Mouse (Mus musculus): ENCODE results near the gene Gm49405. TPM values are rescaled to one million over a fixed set of nuclear protein-coding genes. Genes with fewer than 3 reads are reported as not detected.
A peak's percentile ranks its signal among the peaks of the same experiment; 100 is the strongest.
"Not testable (repeated sequence)": the region's sequence is repeated elsewhere in the genome, so short reads cannot be mapped to it uniquely, and the experiment has no call there.

Gm49405 gene
- total RNA-seq (2021), result 1 to 10 TPM; 1.4 to 2.4 TPM

- peak; percentile 96 for DNase-seq
These were observed at the start of gene Gm49405, which contains the start of gene Nudt8 for GRCm38 (mm10) chr19:4000119-4000900. Gm49405 (plus strand) TSS chr19:4000626. Nudt8 (plus strand) TSS chr19:4000580.

DNA sequence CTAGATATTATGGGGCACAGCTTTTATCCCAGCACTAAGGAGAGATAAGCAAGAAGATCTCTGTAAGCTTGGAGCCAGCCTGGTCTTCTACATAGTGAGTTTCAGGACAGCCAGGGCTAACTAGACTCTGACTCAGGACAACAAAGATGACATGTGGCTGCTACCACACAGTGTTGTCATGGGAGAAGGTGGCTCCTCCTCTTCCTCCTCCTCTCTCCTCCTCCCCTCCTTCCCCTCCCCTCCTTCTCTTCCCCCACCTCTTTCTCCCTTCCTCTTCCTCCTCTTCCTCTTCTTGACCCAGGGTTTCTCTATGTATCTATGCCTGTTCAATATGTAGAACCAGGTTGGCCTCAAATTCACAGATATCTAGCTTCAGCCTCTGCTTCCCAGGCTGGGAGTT lies 49.0 kb upstream of the Gm49405 start:
- no peak for DNase-seq

DNA sequence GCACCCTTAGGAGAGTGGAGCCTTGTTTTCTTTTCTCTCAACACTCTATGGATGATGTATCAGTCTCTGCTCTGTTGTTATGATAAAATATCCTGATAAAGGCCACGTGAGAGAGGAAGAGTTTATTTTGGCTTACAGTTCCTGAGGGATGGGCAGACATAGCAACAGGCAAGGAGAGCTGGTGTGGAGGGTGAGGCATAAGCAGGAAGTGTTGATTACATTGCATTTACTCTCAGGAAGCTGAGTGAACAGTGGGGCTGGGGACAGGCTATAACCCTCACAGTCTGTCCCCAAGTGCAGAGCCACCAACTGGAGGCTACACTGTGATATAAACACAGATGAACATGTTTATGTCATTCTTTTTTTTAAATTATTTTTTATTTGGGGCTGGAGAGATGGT lies 48.3 kb upstream of the Gm49405 start:
- DNase-seq, result no peak

GRCm38 (mm10) chr19:3955033-3955432 lies 45.4 kb upstream of the Gm49405 start:
- DNase-seq, result no peak

- no peak for DNase-seq
These were observed 44.6 kb upstream of the Gm49405 start for GRCm38 (mm10) chr19:3955804-3956203.

DNA sequence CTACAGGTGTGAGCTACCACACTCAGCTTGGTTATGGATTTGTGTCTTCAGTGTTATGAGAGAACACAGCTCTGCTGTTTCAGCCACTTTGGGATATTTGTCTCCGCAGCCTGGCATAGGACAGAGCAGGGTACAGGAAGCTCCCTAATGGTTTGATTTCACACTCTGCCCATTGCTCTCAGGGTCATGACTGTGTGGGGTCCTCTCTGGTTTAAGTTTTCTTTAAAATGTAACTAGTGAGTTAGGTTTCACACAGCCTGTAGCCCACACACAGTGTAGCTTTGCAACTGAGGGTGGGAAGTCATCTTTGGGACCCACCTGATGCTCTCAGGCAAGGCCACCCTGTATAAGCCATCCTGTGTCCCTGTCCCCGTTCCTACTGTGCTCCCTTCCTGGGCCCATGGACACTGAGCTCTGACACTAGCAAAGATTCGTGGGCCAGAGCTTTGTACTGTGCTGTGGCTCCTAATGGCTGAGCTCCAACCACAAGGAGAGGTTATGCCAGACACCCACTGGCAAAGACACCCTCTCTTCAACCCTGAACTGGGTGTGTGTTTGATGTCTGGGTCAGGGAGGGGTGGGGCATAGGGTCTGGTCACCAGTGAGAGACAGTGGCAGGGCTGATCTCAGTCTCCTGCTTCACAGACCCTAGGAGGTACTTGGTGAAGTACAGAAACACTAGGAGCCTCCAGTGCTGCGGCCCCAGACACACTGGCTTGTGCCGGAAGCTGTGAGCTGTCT lies 43.0 kb upstream of the Gm49405 start:
- not testable (repeated sequence) for DNase-seq

GRCm38 (mm10) chr19:3958470-3958869 lies 42.0 kb upstream of the Gm49405 start, which contains the start of gene Aldh3b3:
Aldh3b3 (plus strand) TSS chr19:3958645.
- DNase-seq, result peak; percentile 37

DNA sequence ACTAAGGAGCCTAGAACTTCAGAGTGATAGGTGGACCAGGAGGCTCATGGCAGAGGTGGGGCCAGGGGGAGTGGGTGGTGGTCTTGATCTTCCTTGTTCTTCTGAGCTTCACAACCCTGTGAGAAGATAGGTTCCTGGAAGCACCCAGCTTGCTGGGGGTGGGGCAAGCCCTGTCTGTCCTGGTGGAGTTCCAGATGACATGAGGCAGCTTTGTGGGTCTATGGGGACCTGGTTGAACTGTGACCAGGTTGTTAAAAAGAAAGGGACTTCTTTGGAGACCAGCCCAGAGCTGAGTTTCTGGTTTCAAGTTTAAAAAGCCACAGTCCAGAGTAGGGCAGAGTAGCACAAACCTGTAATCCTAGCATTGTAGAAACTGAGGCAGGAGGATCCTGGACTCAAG lies 41.4 kb upstream of the Gm49405 start:
- DNase-seq, result no peak

GRCm38 (mm10) chr19:3960211-3960610 lies 40.2 kb upstream of the Gm49405 start:
- DNase-seq, result no peak

DNA sequence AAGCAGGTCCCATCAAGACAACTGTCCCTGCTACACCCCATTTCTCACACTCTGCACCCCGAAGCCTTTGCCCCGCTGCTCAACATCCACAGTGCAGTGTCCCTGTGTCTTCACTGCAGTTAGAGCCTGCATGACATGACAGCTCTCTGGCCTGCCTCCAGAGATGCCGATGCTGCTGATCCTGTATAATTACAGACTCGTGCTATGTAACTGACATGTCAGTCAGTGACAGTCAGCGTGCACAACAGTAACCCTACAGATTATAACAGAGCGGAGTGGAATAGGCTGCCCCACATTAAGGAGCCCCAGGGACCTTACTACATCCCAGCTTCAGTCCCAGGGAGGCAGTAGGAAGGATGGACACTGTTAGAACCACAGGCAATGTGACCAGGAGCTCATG lies 38.6 kb upstream of the Gm49405 start:
- DNase-seq, result not testable (repeated sequence)

DNA sequence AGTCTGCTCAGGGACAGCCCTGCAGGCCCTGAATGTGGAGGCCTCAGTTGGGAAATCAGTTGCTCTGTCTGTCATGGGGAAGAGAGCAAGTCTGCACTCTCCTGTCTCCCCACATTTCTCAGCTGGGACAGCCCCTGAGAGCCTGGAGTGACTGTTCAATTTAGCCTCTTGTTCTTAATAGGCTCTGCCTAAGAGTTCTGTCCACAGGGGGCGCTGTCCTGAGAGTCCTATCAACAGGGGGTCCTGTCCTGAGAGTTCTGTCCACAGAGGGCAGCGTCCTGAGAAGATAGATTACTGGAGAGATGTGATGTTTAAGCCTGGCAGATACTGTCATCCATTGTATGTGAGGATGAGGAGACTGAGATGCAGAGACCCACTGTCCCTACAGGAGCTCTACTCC lies 38.0 kb upstream of the Gm49405 start:
- DNase-seq, result peak; percentile 69

- no peak for DNase-seq
These were observed 36.4 kb upstream of the Gm49405 start for GRCm38 (mm10) chr19:3964030-3964429.

- no peak for DNase-seq
These were observed 33.9 kb upstream of the Gm49405 start for GRCm38 (mm10) chr19:3966330-3967075.

GRCm38 (mm10) chr19:3967258-3967657 lies 33.2 kb upstream of the Gm49405 start:
- no peak for DNase-seq

- DNase-seq, result no peak
These were observed 28.2 kb upstream of the Gm49405 start, which contains the start of gene Aldh3b2 for GRCm38 (mm10) chr19:3972229-3972628. Aldh3b2 (plus strand) TSS chr19:3972328.

GRCm38 (mm10) chr19:3974608-3975007 lies 25.8 kb upstream of the Gm49405 start:
- not testable (repeated sequence) for DNase-seq

GRCm38 (mm10) chr19:3975866-3976265 lies 24.6 kb upstream of the Gm49405 start:
- DNase-seq, result no peak

DNA sequence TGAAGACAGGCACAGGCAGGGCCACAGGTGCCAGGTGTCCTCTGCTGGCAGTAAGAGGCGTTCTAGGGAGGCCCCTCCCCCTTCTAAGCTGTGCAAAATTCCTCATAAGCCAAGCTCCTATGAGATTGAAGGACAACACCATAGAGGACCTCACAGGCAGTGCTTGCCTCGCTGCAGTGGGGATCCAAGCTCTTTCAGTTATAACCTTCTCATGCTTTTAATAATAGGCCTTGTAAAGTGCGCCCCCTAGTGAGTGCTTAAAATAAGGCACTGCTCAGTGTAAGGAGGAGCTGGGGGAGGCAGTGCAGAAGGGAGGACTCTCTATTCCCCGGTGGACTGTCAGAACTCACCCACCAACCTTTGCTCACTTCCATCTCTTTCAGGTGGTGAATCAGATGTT lies 20.1 kb upstream of the Gm49405 start:
- peak; percentile 88 for DNase-seq

DNA sequence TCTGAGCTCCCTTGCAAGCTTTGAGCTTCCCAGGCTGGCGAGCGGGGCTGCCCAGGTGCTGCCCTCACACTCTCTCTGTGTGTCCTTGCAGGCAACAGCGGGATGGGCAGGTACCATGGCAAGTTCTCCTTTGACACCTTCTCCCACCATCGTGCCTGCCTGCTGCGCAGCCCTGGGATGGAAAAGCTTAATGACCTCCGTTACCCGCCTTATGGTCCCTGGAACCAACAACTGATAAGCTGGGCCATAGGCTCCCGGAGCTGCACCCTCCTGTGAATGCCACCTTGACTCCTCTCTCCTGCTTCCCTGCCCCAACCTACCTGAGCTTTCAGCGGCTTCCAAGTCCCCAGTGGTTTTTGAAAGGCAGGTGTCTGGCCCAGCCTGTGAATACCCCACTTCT lies 19.5 kb upstream of the Gm49405 start:
- no peak for DNase-seq

DNA sequence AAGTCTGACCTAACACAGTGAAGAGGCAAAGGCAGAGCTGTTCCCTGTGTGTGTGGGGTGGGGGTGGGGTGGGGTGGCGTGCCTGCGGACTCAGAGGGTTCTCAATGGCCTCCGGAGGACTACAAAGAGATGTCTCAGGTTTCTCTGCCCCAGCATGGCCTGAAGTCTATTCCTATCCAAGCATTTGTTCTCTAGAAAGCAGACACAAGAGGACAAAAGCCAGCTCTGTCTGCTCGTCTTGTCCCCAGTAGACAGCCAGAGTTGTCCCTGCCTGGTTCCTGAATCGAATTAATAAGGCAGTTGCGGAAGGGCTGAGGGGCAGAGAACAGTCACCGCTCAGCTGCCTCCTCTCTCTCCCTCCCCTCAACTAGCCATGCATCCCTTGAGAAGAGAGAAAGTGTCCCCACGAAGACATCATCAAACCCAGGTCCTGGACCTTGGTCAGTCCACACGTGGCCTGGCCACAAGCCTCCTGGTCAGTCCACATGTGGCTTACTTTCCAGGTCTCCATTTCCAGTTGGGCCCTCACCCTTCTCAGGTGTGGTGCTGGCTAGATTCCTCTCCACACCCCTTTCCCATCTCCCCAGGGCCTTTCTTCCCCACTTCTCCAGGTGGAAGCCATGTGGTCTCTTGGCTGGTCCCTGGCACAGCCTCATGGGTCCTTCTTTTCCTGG lies 16.8 kb upstream of the Gm49405 start:
- DNase-seq, result no peak

DNA sequence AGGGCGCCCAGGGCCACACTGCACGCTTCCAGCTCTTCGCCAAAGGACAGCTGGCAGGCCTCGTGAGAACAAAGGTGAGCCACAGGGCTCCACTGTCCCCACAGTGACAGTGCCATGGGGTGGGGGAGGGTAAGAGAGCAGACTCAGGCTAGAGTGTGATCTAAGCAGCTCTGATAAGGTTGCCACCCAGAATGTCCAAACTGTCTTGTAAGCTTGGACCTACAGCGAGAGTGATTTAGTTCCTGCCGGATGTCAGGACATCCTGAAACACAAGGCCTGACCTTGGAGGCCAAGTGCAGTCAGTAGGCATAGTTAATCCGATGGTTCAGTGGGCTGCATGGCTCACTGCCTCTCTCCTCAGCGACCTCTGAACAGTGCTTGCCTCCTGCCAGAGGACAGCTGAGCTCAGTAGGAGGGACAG lies 15.2 kb upstream of the Gm49405 start:
- peak; percentile 53 for DNase-seq

DNA sequence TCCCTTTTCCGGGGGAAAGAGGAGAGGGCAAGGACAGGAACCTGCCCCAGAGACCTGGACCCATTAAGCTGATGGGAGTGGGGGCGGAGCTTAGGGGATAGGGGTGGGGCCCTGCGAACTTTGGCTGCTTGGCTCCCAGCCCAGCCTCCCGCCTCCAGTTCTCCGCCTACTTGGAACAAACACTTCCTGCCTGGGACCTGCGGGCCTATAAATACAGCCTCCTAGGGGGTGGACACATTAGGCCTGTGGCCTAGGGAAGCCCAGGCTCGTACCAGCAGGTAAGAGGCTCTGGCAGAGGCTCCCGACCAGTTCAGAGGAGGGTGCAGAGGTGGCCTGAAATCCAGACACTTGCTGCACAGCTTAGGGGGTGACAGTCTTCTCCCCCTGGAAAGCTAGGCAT lies 14.1 kb upstream of the Gm49405 start, which contains the start of gene Acy3:
Acy3 (plus strand) TSS at position 237 of the 400 bp plus-strand sequence.
- peak; percentile 92 for DNase-seq

Measured in heart, postnatal 4 days (tissue).